Mouse (Mus musculus) midbrain, postnatal 0 days (tissue): ENCODE measurements around the gene Rtn3. TPM values are rescaled to one million over a fixed set of nuclear protein-coding genes. Genes with fewer than 3 reads are reported as not detected.

Experiments used
- ATAC-seq: fragments of 200-750 bp; cut with Nextera tagmentation; 2 replicates; pipeline ENCODE4 v1.8.0; 2017; ENCODE audit warnings: moderate number of reproducible peaks, mild to moderate bottlenecking, moderate TSS enrichment, moderate library complexity; ENCODE audit not compliant: low FRiP score
- DNase-seq: peaks from one replicate; pipeline ENCODE4 v3.0.0-alpha.2; 2015; ENCODE audit warnings: low spot score
- H3K27ac ChIP-seq: fragments of 300-500 bp; sonication (generic); 2 replicates; pipeline ENCODE4 v1.5.1; 2014; ENCODE audit warnings: low read depth, mild to moderate bottlenecking, low read length, mixed read lengths
- H3K27me3 ChIP-seq: fragments of 300-500 bp; sonication (generic); 2 replicates; pipeline ENCODE4 v1.6.1; 2014; ENCODE audit warnings: low read length, control low read depth, mixed read lengths; ENCODE audit not compliant: insufficient read depth
- H3K36me3 ChIP-seq: fragments of 300-500 bp; sonication (generic); 2 replicates; pipeline ENCODE4 v1.6.1; 2014; ENCODE audit warnings: low read length, control low read depth, mixed read lengths; ENCODE audit not compliant: insufficient read depth
- H3K4me1 ChIP-seq: fragments of 300-500 bp; sonication (generic); 2 replicates; pipeline ENCODE4 v1.6.1; 2014; ENCODE audit warnings: mild to moderate bottlenecking, control low read depth, antibody characterized with exemption, low read length, mixed read lengths; ENCODE audit not compliant: insufficient read depth
- H3K4me2 ChIP-seq: fragments of 300-500 bp; sonication (generic); 2 replicates; pipeline ENCODE4 v1.6.1; 2014; ENCODE audit warnings: low read depth, mild to moderate bottlenecking, low read length, mixed read lengths; ENCODE audit not compliant: poor library complexity, severe bottlenecking
- H3K4me3 ChIP-seq: fragments of 300-500 bp; sonication (generic); 2 replicates; pipeline ENCODE4 v1.5.1; 2014; ENCODE audit warnings: low read depth, mild to moderate bottlenecking, low read length, moderate library complexity
- H3K9ac ChIP-seq: fragments of 300-500 bp; sonication (generic); replicated peaks from 2 replicates; pipeline ENCODE4 v1.6.1; 2014; ENCODE audit warnings: mild to moderate bottlenecking, low read length, moderate library complexity, mixed read lengths; ENCODE audit not compliant: poor library complexity, severe bottlenecking
- H3K9me3 ChIP-seq: fragments of 300-500 bp; sonication (generic); 2 replicates; pipeline ENCODE4 v1.6.1; 2016; ENCODE audit warnings: low read length, control low read depth
- CTCF ChIP-seq: IDR thresholded peaks from 2 replicates; pipeline ENCODE4 v1.5.1; 2016; ENCODE audit warnings: antibody characterized with exemption, mild to moderate bottlenecking
- WGBS: fragments of 180-500 bp; shearing (Covaris S2); extraction: QIAGEN DNeasy Blood & Tissue Kit; methylation state at CpG from one replicate; pipeline ENCODE4 v1.1.7; 2014; 5-methylcytosine and 5-hydroxymethylcytosine counted together
- polyA plus RNA-seq: library from polyadenylated mRNA; unstranded; fragments of >200 nt; fragmentation: Nextera tagmentation; extraction: Ambion mirVana; gene quantifications from 2 replicates; pipeline ENCODE4 v1.2.1, GENCODE M21; 2015
- total RNA-seq: library from RNA; depleted of rRNA; stranded (reverse); fragments of >200 nt; gene quantifications from 2 replicates; pipeline ENCODE4 v1.2.3, GENCODE M21; 2014

Gene Rtn3
- total and polyA plus RNA-seq, 2 experiments from 2014 or later: 420 to 750 TPM

DNA sequence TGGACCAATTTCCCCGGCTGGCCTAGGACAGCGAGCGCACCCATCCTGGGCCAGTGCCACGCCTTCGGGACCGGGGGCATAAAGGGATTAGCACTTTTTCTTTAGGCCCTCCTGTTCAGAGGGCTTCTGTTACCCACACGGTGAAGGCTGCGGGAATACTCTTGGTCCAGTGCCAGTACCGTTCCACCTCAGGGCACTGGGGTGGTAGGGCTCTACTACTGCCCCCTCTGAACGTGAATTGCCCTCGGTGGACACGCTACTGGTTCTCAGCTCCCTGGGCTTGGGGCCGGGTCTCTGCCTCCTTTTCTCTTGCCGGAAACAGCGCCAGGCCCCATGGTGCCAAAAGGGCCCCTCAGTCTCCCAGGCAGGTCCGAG is 59.4 kb downstream of the Rtn3 start:
- Histone ChIP-seq H3K4me1 (peaks cover 16% of the 10 kb centered on the region), H3K9me3 (no peaks in the 10 kb centered on the region), H3K9ac (peak overlapping the region; percentile 64), H3K27ac (peak overlapping the region; percentile 74), H3K27me3 (no peaks in the 10 kb centered on the region), H3K4me3 (peak overlapping the region; percentile 37), H3K4me2 (peak overlapping the region; percentile 50), H3K36me3 (peaks cover 16% of the 10 kb centered on the region)
- DNase-seq (no peak), ATAC-seq (no peak; the same call in 1 of the 2 replicates)
- no peak for TF ChIP-seq CTCF
- 18% methylated on average over 16 of the region's 16 CpGs for WGBS

DNA sequence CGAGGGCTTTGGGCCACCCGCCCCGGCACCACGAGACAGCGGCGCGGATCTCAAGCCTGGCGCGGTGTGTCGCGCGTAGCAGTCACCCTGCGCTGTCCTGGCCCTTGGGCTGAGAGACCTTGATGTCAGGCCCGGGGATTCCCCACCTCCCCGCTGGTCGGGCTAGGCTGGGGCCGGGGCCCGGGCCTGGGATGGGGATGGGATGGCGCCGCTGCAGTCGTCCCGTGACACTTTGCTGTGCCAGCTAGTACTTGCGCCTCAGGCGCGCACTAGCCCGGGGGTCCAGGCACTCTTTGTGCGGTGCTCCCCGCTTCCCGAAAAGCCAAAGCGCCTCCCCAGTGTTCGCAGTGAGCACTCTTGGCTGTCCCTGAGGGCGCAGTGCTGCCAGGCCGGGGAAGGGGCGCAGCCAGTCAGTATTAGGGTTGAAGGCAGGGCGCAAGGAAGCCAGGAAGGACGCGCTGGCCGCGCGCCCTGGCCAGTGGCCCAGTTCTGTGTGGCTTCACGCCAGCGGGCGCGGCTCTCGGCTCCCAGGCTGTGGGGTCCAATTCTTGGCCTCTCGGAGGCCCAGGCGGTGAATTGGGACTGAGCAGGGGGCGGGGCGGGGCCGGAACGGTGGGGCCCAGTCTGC is 59.9 kb downstream of the Rtn3 start:
- no peak for TF ChIP-seq CTCF
- no peaks in the 10 kb centered on the region for H3K9me3 ChIP-seq
- H3K4me2 ChIP-seq: peak overlapping the region; percentile 50
- peak overlapping the region; percentile 64 for H3K9ac ChIP-seq
- WGBS: 13% methylated on average over 47 of the region's 51 CpGs
- peak; percentile 72 for ATAC-seq
- DNase-seq: peak; percentile 89
- no peaks in the 10 kb centered on the region for H3K27me3 ChIP-seq
- H3K27ac ChIP-seq: peak overlapping the region; percentile 74
- H3K36me3 ChIP-seq: peaks cover 11% of the 10 kb centered on the region
- H3K4me3 ChIP-seq: peak overlapping the region; percentile 37
- H3K4me1 ChIP-seq: peaks cover 16% of the 10 kb centered on the region

DNA sequence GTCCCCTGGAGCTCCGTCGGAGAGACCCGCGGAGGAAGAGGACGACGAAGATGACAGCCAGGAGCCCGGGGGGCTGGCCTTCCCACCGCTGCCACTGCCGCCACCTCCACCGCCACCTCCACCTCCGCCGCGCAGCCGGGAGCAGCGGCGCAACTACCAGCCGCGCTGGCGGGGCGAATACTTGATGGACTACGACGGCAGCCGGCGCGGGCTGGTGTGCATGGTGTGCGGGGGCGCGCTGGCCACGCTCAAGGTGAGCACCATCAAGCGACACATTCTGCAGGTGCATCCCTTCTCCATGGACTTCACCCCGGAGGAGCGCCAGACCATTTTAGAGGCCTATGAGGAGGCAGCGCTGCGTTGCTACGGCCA is 60.4 kb downstream of the Rtn3 start:
- peak overlapping the region; percentile 50 for H3K4me2 ChIP-seq

DNA sequence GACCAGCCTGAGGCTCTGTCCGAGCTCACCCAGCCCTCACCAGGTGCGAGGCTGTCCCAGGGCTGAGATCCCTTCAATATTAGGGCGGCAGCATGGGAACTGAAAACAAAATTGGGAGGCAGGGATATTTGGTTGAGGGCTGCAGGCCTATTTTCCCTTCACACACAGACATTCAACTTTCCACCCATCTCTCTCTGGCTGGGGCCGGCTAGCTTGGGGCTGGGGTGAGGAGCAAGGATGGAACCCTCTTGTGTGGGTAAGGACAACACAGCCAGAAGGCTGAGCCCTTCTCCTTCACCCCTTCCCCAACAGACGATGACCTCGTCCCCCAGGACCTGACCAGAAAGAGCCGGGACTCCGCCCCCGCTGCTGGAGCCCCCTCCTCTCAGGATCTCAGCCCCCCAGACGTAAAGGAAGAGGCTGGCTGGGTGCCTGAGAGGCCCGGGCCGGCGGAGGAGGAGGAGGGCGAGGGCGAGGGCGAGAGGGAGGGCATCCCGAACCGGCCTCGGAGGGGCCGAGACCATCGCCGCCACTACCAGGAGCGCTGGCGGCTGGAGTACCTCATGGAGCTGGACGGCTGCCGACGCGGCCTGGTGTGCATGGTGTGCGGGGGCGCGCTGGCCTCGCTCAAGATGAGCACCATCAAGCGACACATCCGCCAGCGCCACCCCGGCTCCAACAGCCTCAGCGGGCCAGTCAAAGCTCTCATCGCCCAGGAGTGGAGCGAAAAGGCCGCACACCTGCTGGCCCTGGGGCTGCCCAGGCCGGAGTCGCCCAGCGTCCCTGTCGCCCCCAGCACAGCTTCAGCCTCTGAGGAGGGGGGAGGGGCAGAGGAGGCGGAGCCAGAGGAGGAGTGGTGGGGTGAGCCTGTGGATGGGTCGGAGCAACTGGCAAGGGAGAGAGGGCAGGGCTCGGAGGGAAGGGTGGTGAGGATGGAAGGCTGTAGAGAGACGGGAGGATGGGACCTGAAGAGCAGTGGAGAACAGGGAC is 61.2 kb downstream of the Rtn3 start:
- Histone ChIP-seq H3K9ac (peak overlapping the region; percentile 64), H3K4me1 (peaks cover 16% of the 10 kb centered on the region), H3K27me3 (no peaks in the 10 kb centered on the region), H3K36me3 (peaks cover 4% of the 10 kb centered on the region), H3K4me2 (peak overlapping the region; percentile 50), H3K9me3 (no peaks in the 10 kb centered on the region), H3K27ac (peak overlapping the region; percentile 74), H3K4me3 (peak overlapping the region; percentile 37)
- WGBS: 12% methylated on average over 45 of the region's 48 CpGs
- peak; percentile 72 for DNase-seq
- 0 out of 2 replicates have a peak, but pooled peaks have one; percentile 1 for TF ChIP-seq CTCF
- peak; percentile 14 for ATAC-seq

More for the DNA sequence above, 60.4 kb downstream of the Rtn3 start:
- H3K4me3 ChIP-seq: peak overlapping the region; percentile 37
- no peaks in the 10 kb centered on the region for H3K27me3 ChIP-seq
- H3K9me3 ChIP-seq: no peaks in the 10 kb centered on the region
- peaks cover 16% of the 10 kb centered on the region for H3K4me1 ChIP-seq
- H3K27ac ChIP-seq: peak overlapping the region; percentile 74
- WGBS: 6% methylated on average over 32 of the region's 35 CpGs
- TF ChIP-seq CTCF: no peak
- ATAC-seq (peak; percentile 1; the same call in 1 of the 2 replicates), DNase-seq (no peak)
- H3K36me3 ChIP-seq: peaks cover 6% of the 10 kb centered on the region
- H3K9ac ChIP-seq: peak overlapping the region; percentile 64

DNA sequence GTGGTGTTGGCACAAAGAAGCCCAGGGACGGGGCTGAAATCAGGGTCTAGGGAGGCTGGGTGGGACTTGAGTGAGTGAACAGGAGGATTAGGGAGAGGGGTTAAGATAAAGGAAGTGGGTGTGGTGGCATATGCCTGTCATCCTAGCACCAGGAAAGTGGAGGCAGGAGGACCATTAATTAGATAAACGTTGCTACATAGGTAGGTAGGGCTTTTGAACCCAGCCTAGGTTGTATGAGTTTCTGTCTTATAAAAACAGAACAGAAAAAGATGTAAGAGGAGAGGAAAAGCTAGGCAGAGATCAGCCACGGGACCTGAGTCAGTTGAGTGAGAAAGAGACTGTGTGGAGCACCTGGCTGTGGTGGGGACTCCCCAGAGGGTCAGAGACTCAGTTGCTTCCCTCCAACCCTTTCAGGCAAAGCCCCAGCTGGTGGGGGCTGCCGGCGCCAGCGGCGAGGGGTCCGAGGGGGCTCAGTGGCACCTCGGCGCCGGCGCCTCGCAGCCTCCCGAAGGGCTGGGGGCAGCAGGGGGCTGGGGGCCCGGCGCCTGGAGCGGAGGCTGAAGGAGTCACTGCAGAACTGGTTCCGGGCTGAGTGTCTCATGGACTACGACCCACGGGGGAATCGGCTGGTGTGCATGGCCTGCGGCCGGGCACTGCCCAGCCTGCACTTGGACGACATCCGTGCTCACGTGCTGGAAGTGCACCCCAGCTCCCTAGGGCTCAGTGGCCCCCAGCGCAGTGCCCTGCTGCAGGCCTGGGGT is 62.1 kb downstream of the Rtn3 start:
- DNase-seq (no peak), ATAC-seq (no peak)
- no peaks in the 10 kb centered on the region; the same call in 1 of the 2 replicates for H3K36me3 ChIP-seq
- 0 out of 2 replicates have a peak overlapping the region, but pooled peaks have one; percentile 64 for H3K9ac ChIP-seq
- H3K27ac ChIP-seq: 0 out of 2 replicates have a peak overlapping the region, but pooled peaks have one; percentile 19
- H3K4me1 ChIP-seq: peaks cover 16% of the 10 kb centered on the region
- TF ChIP-seq CTCF: no peak
- no peaks in the 10 kb centered on the region for H3K27me3 ChIP-seq
- WGBS: 43% methylated on average over 22 of the region's 27 CpGs
- H3K9me3 ChIP-seq: no peaks in the 10 kb centered on the region
- H3K4me3 ChIP-seq: no peak overlapping the region
- H3K4me2 ChIP-seq: peak overlapping the region; percentile 16; the same call in 1 of the 2 replicates
